Mouse (Mus musculus): Measurements from ENCODE around the gene Crp. TPM values are rescaled to one million over a fixed set of nuclear protein-coding genes. Genes with fewer than 3 reads are reported as not detected.
A peak's percentile ranks its signal among the peaks of the same experiment; 100 is the strongest.

Gene Crp
- 0.21 and 0.34 TPM in 2 replicates for polyA plus RNA-seq (2016; fragmentation: Nextera tagmentation; extraction: Ambion mirVana)

- H3K4me1 ChIP-seq (replicated peaks) = no peaks in the 10 kb centered on the region
- H3K4me3 ChIP-seq = no peak within 1 kb of the TSS
- no peak within 1 kb of the TSS for H3K27ac ChIP-seq
- no peak for DNase-seq (ENCODE audit: low spot score)
- no peaks in the 10 kb centered on the region for H3K9me3 ChIP-seq
- no peaks in the 10 kb centered on the region for H3K36me3 ChIP-seq
- WGBS = 84% methylated on average over 4 of the region's 4 CpGs
- H3K27me3 ChIP-seq (ENCODE audit: insufficient read depth, poor library complexity, severe bottlenecking) = no peaks in the 10 kb centered on the region
These were observed at the start of gene Crp for GRCm38 (mm10) chr1:172697844-172698243. Gene Crp, plus strand, starts transcription at chr1:172698055.

- H3K4me3 ChIP-seq = no peak overlapping the region
- H3K27ac ChIP-seq = no peak overlapping the region
- H3K9me3 ChIP-seq = no peaks in the 10 kb centered on the region
- no peak for DNase-seq (ENCODE audit: low spot score)
- no peaks in the 10 kb centered on the region for H3K4me1 ChIP-seq (replicated peaks)
- H3K27me3 ChIP-seq (ENCODE audit: insufficient read depth, poor library complexity, severe bottlenecking) = no peaks in the 10 kb centered on the region
- no peaks in the 10 kb centered on the region for H3K36me3 ChIP-seq
- WGBS = 86% methylated on average over 9 of the region's 9 CpGs
These were observed 48.5 kb upstream of the Crp start for GRCm38 (mm10) chr1:172649396-172649795.

- DNase-seq (ENCODE audit: low spot score) = peak; percentile 35
- WGBS = 58% methylated on average over 8 of the region's 8 CpGs
- Histone ChIP-seq H3K27ac (no peak overlapping the region), H3K9me3 (no peaks in the 10 kb centered on the region), H3K4me3 (no peak overlapping the region), H3K4me1 (replicated peaks) (no peaks in the 10 kb centered on the region), H3K27me3 (ENCODE audit: insufficient read depth, poor library complexity, severe bottlenecking) (no peaks in the 10 kb centered on the region), H3K36me3 (no peaks in the 10 kb centered on the region)
These were observed 47.2 kb upstream of the Crp start for GRCm38 (mm10) chr1:172650519-172651287.

- Histone ChIP-seq H3K27ac (no peak overlapping the region), H3K4me1 (replicated peaks) (no peaks in the 10 kb centered on the region), H3K27me3 (ENCODE audit: insufficient read depth, poor library complexity, severe bottlenecking) (no peaks in the 10 kb centered on the region), H3K4me3 (no peak overlapping the region), H3K9me3 (no peaks in the 10 kb centered on the region), H3K36me3 (no peaks in the 10 kb centered on the region)
- WGBS = 86% methylated on average over 10 of the region's 10 CpGs
- DNase-seq (ENCODE audit: low spot score) = no peak
These were observed 46.4 kb upstream of the Crp start for GRCm38 (mm10) chr1:172651288-172651987.

GRCm38 (mm10) chr1:172652040-172652662 is 45.7 kb upstream of the Crp start:
- Histone ChIP-seq H3K27me3 (ENCODE audit: insufficient read depth, poor library complexity, severe bottlenecking) (no peaks in the 10 kb centered on the region), H3K4me3 (no peak overlapping the region), H3K27ac (no peak overlapping the region), H3K4me1 (replicated peaks) (no peaks in the 10 kb centered on the region), H3K36me3 (no peaks in the 10 kb centered on the region), H3K9me3 (no peaks in the 10 kb centered on the region)
- 89% methylated on average over 18 of the region's 18 CpGs for WGBS
- no peak for DNase-seq (ENCODE audit: low spot score)

- no peaks in the 10 kb centered on the region for H3K4me1 ChIP-seq (replicated peaks)
- no peak overlapping the region for H3K4me3 ChIP-seq
- no peaks in the 10 kb centered on the region for H3K36me3 ChIP-seq
- H3K9me3 ChIP-seq = no peaks in the 10 kb centered on the region
- 81% methylated on average over 6 of the region's 6 CpGs for WGBS
- no peak for DNase-seq (ENCODE audit: low spot score)
- H3K27ac ChIP-seq = no peak overlapping the region
- no peaks in the 10 kb centered on the region for H3K27me3 ChIP-seq (ENCODE audit: insufficient read depth, poor library complexity, severe bottlenecking)
These were observed 44.0 kb upstream of the Crp start for GRCm38 (mm10) chr1:172653900-172654299.

- Histone ChIP-seq H3K4me3 (no peak overlapping the region), H3K27ac (no peak overlapping the region), H3K4me1 (replicated peaks) (no peaks in the 10 kb centered on the region), H3K9me3 (no peaks in the 10 kb centered on the region), H3K27me3 (ENCODE audit: insufficient read depth, poor library complexity, severe bottlenecking) (no peaks in the 10 kb centered on the region), H3K36me3 (no peaks in the 10 kb centered on the region)
- no peak for DNase-seq (ENCODE audit: low spot score)
- WGBS = 56% methylated on average over 3 of the region's 3 CpGs
These were observed 40.6 kb upstream of the Crp start for GRCm38 (mm10) chr1:172657266-172657665.

- no peak for DNase-seq (ENCODE audit: low spot score)
- no peaks in the 10 kb centered on the region for H3K36me3 ChIP-seq
- H3K27me3 ChIP-seq (ENCODE audit: insufficient read depth, poor library complexity, severe bottlenecking) = no peaks in the 10 kb centered on the region
- H3K27ac ChIP-seq = no peak overlapping the region
- no peaks in the 10 kb centered on the region for H3K4me1 ChIP-seq (replicated peaks)
- WGBS = 91% methylated on average over 8 of the region's 8 CpGs
- no peak overlapping the region for H3K4me3 ChIP-seq
- H3K9me3 ChIP-seq = no peaks in the 10 kb centered on the region
These were observed 38.2 kb upstream of the Crp start for GRCm38 (mm10) chr1:172659688-172660087.

- H3K36me3 ChIP-seq = no peaks in the 10 kb centered on the region
- H3K27ac ChIP-seq = no peak overlapping the region
- no peak for DNase-seq (ENCODE audit: low spot score)
- H3K4me3 ChIP-seq = no peak overlapping the region
- H3K27me3 ChIP-seq (ENCODE audit: insufficient read depth, poor library complexity, severe bottlenecking) = no peaks in the 10 kb centered on the region
- H3K4me1 ChIP-seq (replicated peaks) = no peaks in the 10 kb centered on the region
- H3K9me3 ChIP-seq = no peaks in the 10 kb centered on the region
- WGBS = 67% methylated on average over 2 of the region's 2 CpGs
These were observed 32.4 kb upstream of the Crp start for GRCm38 (mm10) chr1:172665457-172665856.

- 71% methylated on average over 6 of the region's 6 CpGs for WGBS
- H3K9me3 ChIP-seq = no peaks in the 10 kb centered on the region
- H3K4me1 ChIP-seq (replicated peaks) = no peaks in the 10 kb centered on the region
- no peaks in the 10 kb centered on the region for H3K36me3 ChIP-seq
- H3K4me3 ChIP-seq = no peak overlapping the region
- no peak overlapping the region for H3K27ac ChIP-seq
- H3K27me3 ChIP-seq (ENCODE audit: insufficient read depth, poor library complexity, severe bottlenecking) = no peaks in the 10 kb centered on the region
- DNase-seq (ENCODE audit: low spot score) = no peak
These were observed 30.3 kb upstream of the Crp start for GRCm38 (mm10) chr1:172667597-172667996.

- Histone ChIP-seq H3K9me3 (no peaks in the 10 kb centered on the region), H3K27ac (no peak overlapping the region), H3K4me3 (no peak overlapping the region), H3K36me3 (no peaks in the 10 kb centered on the region), H3K27me3 (ENCODE audit: insufficient read depth, poor library complexity, severe bottlenecking) (no peaks in the 10 kb centered on the region), H3K4me1 (replicated peaks) (no peaks in the 10 kb centered on the region)
- 97% methylated on average over 1 of the region's 1 CpGs for WGBS
- no peak for DNase-seq (ENCODE audit: low spot score)
These were observed 27.1 kb upstream of the Crp start for GRCm38 (mm10) chr1:172670716-172671115.

GRCm38 (mm10) chr1:172680742-172681141 is 17.1 kb upstream of the Crp start:
- Histone ChIP-seq H3K36me3 (no peaks in the 10 kb centered on the region), H3K27me3 (ENCODE audit: insufficient read depth, poor library complexity, severe bottlenecking) (no peaks in the 10 kb centered on the region), H3K9me3 (no peaks in the 10 kb centered on the region), H3K4me1 (replicated peaks) (no peaks in the 10 kb centered on the region), H3K27ac (no peak overlapping the region), H3K4me3 (no peak overlapping the region)
- DNase-seq (ENCODE audit: low spot score) = no peak
- WGBS = 90% methylated on average over 4 of the region's 4 CpGs

GRCm38 (mm10) chr1:172683551-172683950 is 14.3 kb upstream of the Crp start:
- Histone ChIP-seq H3K4me3 (no peak overlapping the region), H3K27ac (no peak overlapping the region), H3K36me3 (no peaks in the 10 kb centered on the region), H3K4me1 (replicated peaks) (no peaks in the 10 kb centered on the region), H3K27me3 (ENCODE audit: insufficient read depth, poor library complexity, severe bottlenecking) (no peaks in the 10 kb centered on the region), H3K9me3 (no peaks in the 10 kb centered on the region)
- DNase-seq (ENCODE audit: low spot score) = no peak
- WGBS = 89% methylated on average over 5 of the region's 5 CpGs

Measured in hindbrain, embryonic 10.5 days (tissue).